Mouse (Mus musculus) adrenal gland, postnatal 10 days (tissue): ENCODE results near the gene Hist1h1t. TPM values are rescaled to one million over a fixed set of nuclear protein-coding genes. Genes with fewer than 3 reads are reported as not detected.

Experiments used
- DNase-seq: peaks from one replicate; pipeline ENCODE4 v3.0.0; 2021; ENCODE audit warnings: mixed read lengths
- microRNA-seq: library from miRNA; unstranded; fragments of <30 nt; microRNA quantifications from one replicate; pipeline ENCODE4 v1.2.0, GENCODE M21; 2021
- total RNA-seq, 2 experiments: library from RNA; stranded (reverse); gene quantifications; 2 replicates each; pipeline ENCODE4 v1.2.3; 2021

Hist1h1t gene
- total RNA-seq, 2 experiments from 2014 or later: 0.69 to 0.88 TPM

- DNase-seq: no peak
These were observed 41.5 kb downstream of the Hist1h1t start for GRCm38 (mm10) chr13:23737091-23737490.

- DNase-seq: no peak
These were observed 42.4 kb downstream of the Hist1h1t start for GRCm38 (mm10) chr13:23738041-23738440.

GRCm38 (mm10) chr13:23738677-23739068, 43.1 kb downstream of the Hist1h1t start, which contains the start of gene Hist1h1c:
Gene Hist1h1c (plus strand): TSS chr13:23738808.
- peak; percentile 95 for DNase-seq

- peak; percentile 92 for DNase-seq
These were observed 43.7 kb downstream of the Hist1h1t start for GRCm38 (mm10) chr13:23739069-23739921.

GRCm38 (mm10) chr13:23739922-23740252, 44.3 kb downstream of the Hist1h1t start:
- no peak for DNase-seq

GRCm38 (mm10) chr13:23740256-23740840, 44.7 kb downstream of the Hist1h1t start:
- no peak for DNase-seq

- no peak for DNase-seq
These were observed 45.3 kb downstream of the Hist1h1t start for GRCm38 (mm10) chr13:23740910-23741309.

- no peak for DNase-seq
These were observed 46.4 kb downstream of the Hist1h1t start for GRCm38 (mm10) chr13:23742007-23742406.

GRCm38 (mm10) chr13:23743215-23743614, 47.6 kb downstream of the Hist1h1t start:
- DNase-seq: no peak

- no peak for DNase-seq
These were observed 48.3 kb downstream of the Hist1h1t start for GRCm38 (mm10) chr13:23743963-23744362.

- DNase-seq: no peak
These were observed 49.1 kb downstream of the Hist1h1t start for GRCm38 (mm10) chr13:23744421-23745380.

GRCm38 (mm10) chr13:23745381-23746161, 50.0 kb downstream of the Hist1h1t start, which contains the start of gene Hist1h3c:
Gene Hist1h3c (minus strand): TSS chr13:23745602.
- peak; percentile 86 for DNase-seq

Small RNA genes within 50 kb of the gene (microRNA-seq; reads per million reads assigned to microRNA genes)
- gene Gm44314: not detected
- not detected for gene Gm44350

Other genes with a start within 250 kb of the Hist1h1t start
- under 1 TPM in 1 of 2 experiments, not detected in 1; 0.55 TPM for gene Btn1a1, start 229.9 kb upstream of the Hist1h1t start, total RNA-seq
- gene Btn2a2, start 207.0 kb upstream of the Hist1h1t start, total RNA-seq: not detected
- 1,000 to 10,000 TPM in 1 of 2 experiments, 100 to 1,000 TPM in 1; 930 to 1,063 TPM for gene Hist1h4h, start 164.8 kb upstream of the Hist1h1t start, total RNA-seq
- 100 to 1,000 TPM; 261 to 325 TPM for gene Hist1h2af, start 161.9 kb upstream of the Hist1h1t start, total RNA-seq
- gene Hist1h3g, start 160.4 kb upstream of the Hist1h1t start, total RNA-seq: 10 to 100 TPM; 76.3 to 91.7 TPM
- gene Hist1h2bh, start 152.4 kb upstream of the Hist1h1t start, total RNA-seq: 10 to 100 TPM; 20.9 to 25.4 TPM
- gene Hist1h3f, start 151.8 kb upstream of the Hist1h1t start, total RNA-seq: 100 to 1,000 TPM in 1 of 2 experiments, 10 to 100 TPM in 1; 93.2 to 104 TPM
- gene Hist1h4f, start 144.2 kb upstream of the Hist1h1t start, total RNA-seq: 100 to 1,000 TPM; 529 to 619 TPM
- 10 to 100 TPM; 27.8 to 32.6 TPM for gene Hist1h1d, start 142.6 kb upstream of the Hist1h1t start, total RNA-seq
- gene Hist1h3e, start 133.4 kb upstream of the Hist1h1t start, total RNA-seq: 100 to 1,000 TPM; 246 to 271 TPM
- gene Hist1h2ae, start 124.6 kb upstream of the Hist1h1t start, total RNA-seq: 10 to 100 TPM; 54.9 to 55.0 TPM
- 100 to 1,000 TPM; 395 to 462 TPM for gene Hist1h2bg, start 124.4 kb upstream of the Hist1h1t start, total RNA-seq
- 100 to 1,000 TPM; 168 to 215 TPM for gene Hist1h2bf, start 121.6 kb upstream of the Hist1h1t start, total RNA-seq
- gene Hist1h2ad, start 121.4 kb upstream of the Hist1h1t start, total RNA-seq: 10 to 100 TPM; 47.4 to 49.2 TPM
- gene Hist1h3d, start 120.1 kb upstream of the Hist1h1t start, total RNA-seq: 10 to 100 TPM; 38.0 to 43.5 TPM
- 100 to 1,000 TPM; 294 to 310 TPM for gene Hist1h4d, start 114.2 kb upstream of the Hist1h1t start, total RNA-seq
- 10 to 100 TPM; 27.7 to 32.2 TPM for gene Hist1h2be, start 74.7 kb upstream of the Hist1h1t start, total RNA-seq
- 100 to 1,000 TPM; 180 to 217 TPM for gene Hist1h1e, start 73.3 kb upstream of the Hist1h1t start, total RNA-seq
- gene Hist1h2ac, start 11.9 kb upstream of the Hist1h1t start, total RNA-seq: 1 to 10 TPM; 8.3 to 9.7 TPM
- 10 to 100 TPM; 76.4 to 77.6 TPM for gene Hist1h2bc, start 11.6 kb upstream of the Hist1h1t start, total RNA-seq
- 100 to 1,000 TPM; 175 to 199 TPM for gene Hist1h4c, start 2.6 kb downstream of the Hist1h1t start, total RNA-seq
- 10 to 100 TPM; 23.3 to 31.0 TPM for gene Hfe, start 15.0 kb downstream of the Hist1h1t start, total RNA-seq
- gene Hist1h1c, start 43.0 kb downstream of the Hist1h1t start, total RNA-seq: 100 to 1,000 TPM; 366 to 432 TPM
- gene Hist1h3c, start 49.8 kb downstream of the Hist1h1t start, total RNA-seq: 100 to 1,000 TPM; 127 to 144 TPM
- 100 to 1,000 TPM; 173 to 206 TPM for gene Hist1h2bb, start 50.9 kb downstream of the Hist1h1t start, total RNA-seq
- 100 to 1,000 TPM; 281 to 334 TPM for gene Hist1h2ab, start 55.3 kb downstream of the Hist1h1t start, total RNA-seq
- 100 to 1,000 TPM; 390 to 424 TPM for gene Hist1h3b, start 56.5 kb downstream of the Hist1h1t start, total RNA-seq
- 100 to 1,000 TPM; 282 to 291 TPM for gene Hist1h4b, start 61.2 kb downstream of the Hist1h1t start, total RNA-seq
- 100 to 1,000 TPM; 238 to 251 TPM for gene Hist1h4a, start 65.4 kb downstream of the Hist1h1t start, total RNA-seq
- gene Hist1h3a, start 66.6 kb downstream of the Hist1h1t start, total RNA-seq: 100 to 1,000 TPM; 258 to 301 TPM
- gene Hist1h1a, start 67.9 kb downstream of the Hist1h1t start, total RNA-seq: 100 to 1,000 TPM; 231 to 274 TPM
- gene Trim38, start 74.1 kb downstream of the Hist1h1t start, total RNA-seq: not detected
- 10 to 100 TPM; 16.2 to 33.8 TPM for gene Slc17a2, start 111.2 kb downstream of the Hist1h1t start, total RNA-seq
- 1 to 10 TPM; 3.5 to 5.0 TPM for gene Slc17a3, start 143.6 kb downstream of the Hist1h1t start, total RNA-seq
- gene Slc17a1, start 171.9 kb downstream of the Hist1h1t start, total RNA-seq: 1 to 10 TPM in 1 of 2 experiments, under 1 TPM in 1; 0.67 to 1.5 TPM
- 1 to 10 TPM; 3.3 to 5.6 TPM for gene Slc17a4, start 219.2 kb downstream of the Hist1h1t start, total RNA-seq
- not detected for gene Hist1h2ba, start 238.3 kb downstream of the Hist1h1t start, total RNA-seq
- gene Hist1h2aa, start 238.6 kb downstream of the Hist1h1t start, total RNA-seq: not detected